Mouse (Mus musculus) liver, adult 10 weeks (tissue): Measurements from ENCODE around the gene Hephl1. TPM values are rescaled to one million over a fixed set of nuclear protein-coding genes. Genes with fewer than 3 reads are reported as not detected.

ENCODE experiments used
- polyA plus RNA-seq: library from polyadenylated mRNA; stranded (reverse); fragments of 350-450 nt; fragmentation: Illumina TruSeq; extraction: RNeasy Lipid Tissue Mini Kit (QIAGEN cat#74804); gene quantifications from one replicate; pipeline ENCODE4 v1.2.3, GENCODE M21; 2014; ENCODE audit warnings: low read depth, low replicate concordance

The Hephl1 gene
- not detected for polyA plus RNA-seq

GRCm38 (mm10) chr9:15112008-15112407, at the start of gene Hephl1:
Hephl1 (minus strand) TSS chr9:15112108.

GRCm38 (mm10) chr9:15045084-15045669, 66.7 kb downstream of the Hephl1 start, which contains the start of gene Panx1:
Panx1 (minus strand) TSS chr9:15045478.

Other genes starting within 250 kb of the Hephl1 start
- gene Izumo1r, start 208.2 kb downstream of the Hephl1 start, polyA plus RNA-seq = not detected
- gene Panx1, start 66.6 kb downstream of the Hephl1 start, polyA plus RNA-seq = 0.34 TPM
- 0.19 TPM for gene Vstm5, start 126.9 kb upstream of the Hephl1 start, polyA plus RNA-seq
- 14.0 TPM for gene Med17, start 167.8 kb upstream of the Hephl1 start, polyA plus RNA-seq
- 47.6 TPM for gene Taf1d, start 194.1 kb upstream of the Hephl1 start, polyA plus RNA-seq
- gene 4931406C07Rik, start 194.3 kb upstream of the Hephl1 start, polyA plus RNA-seq = 440 TPM
- gene Cep295, start 245.7 kb upstream of the Hephl1 start, polyA plus RNA-seq = 8.8 TPM